Mouse (Mus musculus): ENCODE results near the gene Ptdss2.

The Ptdss2 gene

GRCm38 (mm10) chr7:141131904-141132755, 9.9 kb downstream of the Ptdss2 start:
- Histone ChIP-seq H3K4me3 (replicated peaks; ENCODE audit: low read length) (peak overlapping the region; percentile 91), H3K27me3 (ENCODE audit: insufficient read depth, low read length) (no peaks in the 10 kb centered on the region), H3K36me3 (ENCODE audit: insufficient read depth, low read length) (peaks cover 45% of the 10 kb centered on the region), H3K4me1 (replicated peaks; ENCODE audit: low read depth, low read length) (peaks cover 67% of the 10 kb centered on the region), H3K9me3 (ENCODE audit: low read length) (no peaks in the 10 kb centered on the region)
- TF ChIP-seq POU5F1 (IDR thresholded peaks at IDR 0.05; ENCODE audit: borderline replicate concordance, low read length), result no peak
- TF ChIP-seq NANOG (IDR thresholded peaks at IDR 0.05; ENCODE audit: borderline replicate concordance, low read length), result no peak

- Histone ChIP-seq H3K36me3 (ENCODE audit: insufficient read depth, low read length) (peaks cover 98% of the 10 kb centered on the region), H3K4me1 (replicated peaks; ENCODE audit: low read depth, low read length) (peaks cover 56% of the 10 kb centered on the region), H3K9me3 (ENCODE audit: low read length) (no peaks in the 10 kb centered on the region), H3K27me3 (ENCODE audit: insufficient read depth, low read length) (no peaks in the 10 kb centered on the region), H3K4me3 (replicated peaks; ENCODE audit: low read length) (no peak overlapping the region)
- TF ChIP-seq POU5F1 (IDR thresholded peaks at IDR 0.05; ENCODE audit: borderline replicate concordance, low read length) (no peak), CTCF (conservative IDR thresholded peaks at IDR 0.05; ENCODE audit: low read length) (no peak), NANOG (IDR thresholded peaks at IDR 0.05; ENCODE audit: borderline replicate concordance, low read length) (no peak)
Measured at GRCm38 (mm10) chr7:141141326-141141725, 19.1 kb downstream of the Ptdss2 start.

GRCm38 (mm10) chr7:141143112-141143511, 20.9 kb downstream of the Ptdss2 start:
- Histone ChIP-seq H3K9me3 (ENCODE audit: low read length) (no peaks in the 10 kb centered on the region), H3K27me3 (ENCODE audit: insufficient read depth, low read length) (no peaks in the 10 kb centered on the region), H3K4me1 (replicated peaks; ENCODE audit: low read depth, low read length) (peaks cover 72% of the 10 kb centered on the region), H3K36me3 (ENCODE audit: insufficient read depth, low read length) (peaks cover 98% of the 10 kb centered on the region), H3K4me3 (replicated peaks; ENCODE audit: low read length) (no peak overlapping the region)
- TF ChIP-seq CTCF (conservative IDR thresholded peaks at IDR 0.05; ENCODE audit: low read length) (peak; percentile 75), NANOG (IDR thresholded peaks at IDR 0.05; ENCODE audit: borderline replicate concordance, low read length) (no peak), POU5F1 (IDR thresholded peaks at IDR 0.05; ENCODE audit: borderline replicate concordance, low read length) (no peak)

- Histone ChIP-seq H3K27me3 (ENCODE audit: insufficient read depth, low read length) (no peaks in the 10 kb centered on the region), H3K4me3 (replicated peaks; ENCODE audit: low read length) (no peak overlapping the region), H3K4me1 (replicated peaks; ENCODE audit: low read depth, low read length) (peaks cover 75% of the 10 kb centered on the region), H3K36me3 (ENCODE audit: insufficient read depth, low read length) (peaks cover 91% of the 10 kb centered on the region), H3K9me3 (ENCODE audit: low read length) (no peaks in the 10 kb centered on the region)
- TF ChIP-seq POU5F1 (IDR thresholded peaks at IDR 0.05; ENCODE audit: borderline replicate concordance, low read length), result no peak
- no peak for TF ChIP-seq NANOG (IDR thresholded peaks at IDR 0.05; ENCODE audit: borderline replicate concordance, low read length)
- TF ChIP-seq CTCF (conservative IDR thresholded peaks at IDR 0.05; ENCODE audit: low read length), result no peak
Measured at GRCm38 (mm10) chr7:141143861-141144260, 21.7 kb downstream of the Ptdss2 start.

- TF ChIP-seq CTCF (conservative IDR thresholded peaks at IDR 0.05; ENCODE audit: low read length) (no peak), POU5F1 (IDR thresholded peaks at IDR 0.05; ENCODE audit: borderline replicate concordance, low read length) (no peak), NANOG (IDR thresholded peaks at IDR 0.05; ENCODE audit: borderline replicate concordance, low read length) (no peak)
Measured at GRCm38 (mm10) chr7:141144650-141145049, 22.5 kb downstream of the Ptdss2 start.

GRCm38 (mm10) chr7:141145403-141145802, 23.2 kb downstream of the Ptdss2 start:
- no peak overlapping the region for H3K4me3 ChIP-seq (replicated peaks; ENCODE audit: low read length)
- peaks cover 88% of the 10 kb centered on the region for H3K36me3 ChIP-seq (ENCODE audit: insufficient read depth, low read length)
- H3K27me3 ChIP-seq (ENCODE audit: insufficient read depth, low read length), result no peaks in the 10 kb centered on the region
- H3K4me1 ChIP-seq (replicated peaks; ENCODE audit: low read depth, low read length), result peaks cover 85% of the 10 kb centered on the region
- TF ChIP-seq POU5F1 (IDR thresholded peaks at IDR 0.05; ENCODE audit: borderline replicate concordance, low read length) (no peak), NANOG (IDR thresholded peaks at IDR 0.05; ENCODE audit: borderline replicate concordance, low read length) (no peak), CTCF (conservative IDR thresholded peaks at IDR 0.05; ENCODE audit: low read length) (no peak)
- H3K9me3 ChIP-seq (ENCODE audit: low read length), result no peaks in the 10 kb centered on the region

More at GRCm38 (mm10) chr7:141144650-141145049, 22.5 kb downstream of the Ptdss2 start:
- H3K27me3 ChIP-seq (ENCODE audit: insufficient read depth, low read length), result no peaks in the 10 kb centered on the region
- H3K9me3 ChIP-seq (ENCODE audit: low read length), result no peaks in the 10 kb centered on the region
- no peak overlapping the region for H3K4me3 ChIP-seq (replicated peaks; ENCODE audit: low read length)
- peaks cover 87% of the 10 kb centered on the region for H3K36me3 ChIP-seq (ENCODE audit: insufficient read depth, low read length)
- H3K4me1 ChIP-seq (replicated peaks; ENCODE audit: low read depth, low read length), result peaks cover 79% of the 10 kb centered on the region

GRCm38 (mm10) chr7:141146043-141146595, 23.9 kb downstream of the Ptdss2 start:
- no peak overlapping the region for H3K4me3 ChIP-seq (replicated peaks; ENCODE audit: low read length)
- no peaks in the 10 kb centered on the region for H3K9me3 ChIP-seq (ENCODE audit: low read length)
- no peaks in the 10 kb centered on the region for H3K27me3 ChIP-seq (ENCODE audit: insufficient read depth, low read length)
- TF ChIP-seq NANOG (IDR thresholded peaks at IDR 0.05; ENCODE audit: borderline replicate concordance, low read length) (no peak), POU5F1 (IDR thresholded peaks at IDR 0.05; ENCODE audit: borderline replicate concordance, low read length) (no peak), CTCF (conservative IDR thresholded peaks at IDR 0.05; ENCODE audit: low read length) (no peak)
- peaks cover 89% of the 10 kb centered on the region for H3K4me1 ChIP-seq (replicated peaks; ENCODE audit: low read depth, low read length)
- H3K36me3 ChIP-seq (ENCODE audit: insufficient read depth, low read length), result peaks cover 89% of the 10 kb centered on the region

GRCm38 (mm10) chr7:141147044-141147443, 24.9 kb downstream of the Ptdss2 start:
- H3K4me1 ChIP-seq (replicated peaks; ENCODE audit: low read depth, low read length), result peaks cover 91% of the 10 kb centered on the region
- TF ChIP-seq POU5F1 (IDR thresholded peaks at IDR 0.05; ENCODE audit: borderline replicate concordance, low read length), result no peak
- no peak for TF ChIP-seq CTCF (conservative IDR thresholded peaks at IDR 0.05; ENCODE audit: low read length)
- TF ChIP-seq NANOG (IDR thresholded peaks at IDR 0.05; ENCODE audit: borderline replicate concordance, low read length), result no peak
- no peaks in the 10 kb centered on the region for H3K27me3 ChIP-seq (ENCODE audit: insufficient read depth, low read length)
- H3K9me3 ChIP-seq (ENCODE audit: low read length), result no peaks in the 10 kb centered on the region
- H3K4me3 ChIP-seq (replicated peaks; ENCODE audit: low read length), result peak overlapping the region; percentile 43; the same call in 1 of the 2 replicates
- H3K36me3 ChIP-seq (ENCODE audit: insufficient read depth, low read length), result peaks cover 89% of the 10 kb centered on the region

Measured in E14TG2a.4 (cell line).